Mouse (Mus musculus) adrenal gland, postnatal 10 days (tissue): ENCODE results near the gene Ankrd13a. TPM values are rescaled to one million over a fixed set of nuclear protein-coding genes. Genes with fewer than 3 reads are reported as not detected.

Experiments used
- DNase-seq: peaks from one replicate; pipeline ENCODE4 v3.0.0; 2021; ENCODE audit warnings: mixed read lengths
- total RNA-seq, 2 experiments: library from RNA; stranded (reverse); gene quantifications; 2 replicates each; pipeline ENCODE4 v1.2.3; 2021

Gene Ankrd13a
- total RNA-seq, 2 experiments from 2014 or later = 91.7 to 95.0 TPM

GRCm38 (mm10) chr5:114799848-114800247 is 25.4 kb downstream of the Ankrd13a start:
- no peak for DNase-seq

- peak; percentile 48 for DNase-seq
Measured at GRCm38 (mm10) chr5:114801049-114801448, 26.6 kb downstream of the Ankrd13a start.

- no peak for DNase-seq
Measured at GRCm38 (mm10) chr5:114801841-114802240, 27.4 kb downstream of the Ankrd13a start.

- no peak for DNase-seq
Measured at GRCm38 (mm10) chr5:114803231-114803630, 28.8 kb downstream of the Ankrd13a start.

GRCm38 (mm10) chr5:114804335-114804734 is 29.9 kb downstream of the Ankrd13a start:
- no peak for DNase-seq

GRCm38 (mm10) chr5:114804958-114805357 is 30.5 kb downstream of the Ankrd13a start:
- DNase-seq = peak; percentile 71

GRCm38 (mm10) chr5:114805436-114806350 is 31.2 kb downstream of the Ankrd13a start:
- DNase-seq = no peak

- no peak for DNase-seq
Measured at GRCm38 (mm10) chr5:114806636-114807035, 32.2 kb downstream of the Ankrd13a start.

- no peak for DNase-seq
Measured at GRCm38 (mm10) chr5:114807063-114807462, 32.6 kb downstream of the Ankrd13a start.

GRCm38 (mm10) chr5:114807468-114807867 is 33.0 kb downstream of the Ankrd13a start:
- no peak for DNase-seq

GRCm38 (mm10) chr5:114807893-114808292 is 33.4 kb downstream of the Ankrd13a start:
- DNase-seq = no peak

GRCm38 (mm10) chr5:114808385-114808784 is 33.9 kb downstream of the Ankrd13a start:
- DNase-seq = no peak

GRCm38 (mm10) chr5:114809181-114809756 is 34.8 kb downstream of the Ankrd13a start:
- DNase-seq = peak; percentile 79

GRCm38 (mm10) chr5:114809826-114810225 is 35.3 kb downstream of the Ankrd13a start:
- no peak for DNase-seq

- DNase-seq = peak; percentile 91
Measured at GRCm38 (mm10) chr5:114813525-114814181, 39.2 kb downstream of the Ankrd13a start.

GRCm38 (mm10) chr5:114816599-114816998 is 42.1 kb downstream of the Ankrd13a start:
- DNase-seq = no peak

GRCm38 (mm10) chr5:114818124-114818523 is 43.6 kb downstream of the Ankrd13a start:
- DNase-seq = no peak

GRCm38 (mm10) chr5:114822796-114823688 is 48.6 kb downstream of the Ankrd13a start, which contains the start of gene 1500011B03Rik:
TSS of gene 1500011B03Rik (minus strand) at chr5:114823468.
- peak; percentile 82 for DNase-seq

- DNase-seq = peak; percentile 47
Measured at GRCm38 (mm10) chr5:114824197-114824596, 49.7 kb downstream of the Ankrd13a start.

GRCm38 (mm10) chr5:114825978-114826691 is 51.7 kb downstream of the Ankrd13a start:
- DNase-seq = peak; percentile 82

- DNase-seq = no peak
Measured at GRCm38 (mm10) chr5:114827427-114827826, 53.0 kb downstream of the Ankrd13a start.
